Mouse (Mus musculus) Patski (cell line): ENCODE results near the gene Tmem238. TPM values are rescaled to one million over a fixed set of nuclear protein-coding genes. Genes with fewer than 3 reads are reported as not detected.

Source experiments
- ATAC-seq: fragments of 100-300 bp; one replicate; pipeline ENCODE4 v1.8.0; 2021
- CTCF ChIA-PET: fragments of 350-600 bp; sonication (Branson Sonifier 250); formaldehyde crosslinking; loops from one replicate; lab custom pipeline; 2022; ENCODE audit warnings: inconsistent platforms; lab: Charles Lee
- POLR2A ChIA-PET: fragments of 350-600 bp; sonication (Branson Sonifier 250); formaldehyde crosslinking; loops from one replicate; lab custom pipeline; 2022; ENCODE audit warnings: antibody characterized with exemption, inconsistent platforms; lab: Charles Lee
- DNase-seq: peaks from one replicate; pipeline ENCODE4 v3.0.0-alpha.2; 2011; ENCODE audit warnings: low read depth, low spot score
- H3K27me3 ChIP-seq: fragments of 371-371 bp; one replicate; pipeline ENCODE4 v1.5.1; 2021
- CTCF ChIP-seq: fragments of 100-300 bp; IDR thresholded peaks from one replicate; pipeline ENCODE4 v1.5.1; 2021
- in situ Hi-C: fragments of 300-500 bp; cut with MboI; formaldehyde crosslinking; loops from 3 replicates; pipeline ENCODE4 v1.11.1; 2018; ENCODE audit warnings: low pct_unique_long_range_greater_than_20kb, mixed read lengths
- polyA plus RNA-seq: library from polyadenylated mRNA; unstranded; gene quantifications from one replicate; pipeline ENCODE4 v1.2.3, GENCODE M21; 2021

Tmem238 gene
- polyA plus RNA-seq, 1 experiment from 2014 or later = 5.7 TPM

GRCm38 (mm10) chr7:4739544-4740275 is 49.7 kb downstream of the Tmem238 start, which contains the start of gene Kmt5c:
Kmt5c (plus strand) TSS chr7:4740115.
- in situ Hi-C loops = loop anchor here (10.0 kb wide), 1 partner anchor 55 kb away; the partner anchor contains the start of gene Rpl28
- peak; percentile 96 for ATAC-seq
- ChIA-PET CTCF (interaction anchor here (1.4 to 1.7 kb wide), 3 partner anchors 27 to 49 kb away, joined by 3 to 4 read pairs (median 3); no protein-coding TSS in a partner anchor), POLR2A (interaction anchor here (1.3 kb wide), 1 partner anchor 53 kb away, joined by 3 read pairs; the partner anchor contains the start of gene Rpl28)
- no peaks in the 10 kb centered on the region for H3K27me3 ChIP-seq
- no peak for TF ChIP-seq CTCF
- peak; percentile 100 for DNase-seq

GRCm38 (mm10) chr7:4739041-4739543 is 50.4 kb downstream of the Tmem238 start:
- ChIA-PET CTCF (interaction anchor here (0.7 to 1.7 kb wide), 4 partner anchors 12 to 50 kb away, joined by 3 to 4 read pairs (median 3); no protein-coding TSS in a partner anchor), POLR2A (interaction anchor here (0.6 to 1.3 kb wide), 3 partner anchors 12 to 53 kb away, joined by 3 read pairs; partner anchors contain the start of gene Rpl28)
- ATAC-seq = no peak
- in situ Hi-C loops = loop anchor here (10.0 kb wide), 1 partner anchor 56 kb away; the partner anchor contains the start of gene Rpl28
- no peaks in the 10 kb centered on the region for H3K27me3 ChIP-seq
- no peak for DNase-seq
- no peak for TF ChIP-seq CTCF

Other genes with a start within 250 kb of the Tmem238 start
- 0.12 TPM for gene Syt5, start 242.1 kb downstream of the Tmem238 start, polyA plus RNA-seq
- gene Ptprh, start 185.6 kb downstream of the Tmem238 start, polyA plus RNA-seq = not detected
- gene Tmem86b, start 158.2 kb downstream of the Tmem238 start, polyA plus RNA-seq = 2.6 TPM
- 82.6 TPM for gene Ppp6r1, start 130.6 kb downstream of the Tmem238 start, polyA plus RNA-seq
- gene Hspbp1, start 104.6 kb downstream of the Tmem238 start, polyA plus RNA-seq = 80.2 TPM
- 27.9 TPM for gene Brsk1, start 99.1 kb downstream of the Tmem238 start, polyA plus RNA-seq
- gene Tmem150b, start 64.4 kb downstream of the Tmem238 start, polyA plus RNA-seq = 0.14 TPM
- gene Kmt5c, start 49.5 kb downstream of the Tmem238 start, polyA plus RNA-seq = 58.6 TPM
- gene Cox6b2, start 36.6 kb downstream of the Tmem238 start, polyA plus RNA-seq = not detected
- gene Fam71e2, start 18.4 kb downstream of the Tmem238 start, polyA plus RNA-seq = not detected
- gene Il11, start 6.8 kb downstream of the Tmem238 start, polyA plus RNA-seq = 2.4 TPM
- 0.67 TPM for gene Tmem190, start 6.7 kb downstream of the Tmem238 start, polyA plus RNA-seq
- gene Rpl28, start 3.2 kb upstream of the Tmem238 start, polyA plus RNA-seq = 230 TPM
- gene Ube2s, start 22.9 kb upstream of the Tmem238 start, polyA plus RNA-seq = 250 TPM
- gene Shisa7, start 55.0 kb upstream of the Tmem238 start, polyA plus RNA-seq = 1.9 TPM
- gene Isoc2b, start 80.6 kb upstream of the Tmem238 start, polyA plus RNA-seq = 8.5 TPM
- gene Isoc2a, start 87.5 kb upstream of the Tmem238 start, polyA plus RNA-seq = 6.6 TPM
- gene Gm36210, start 116.9 kb upstream of the Tmem238 start, polyA plus RNA-seq = not detected
- gene Zfp628, start 125.6 kb upstream of the Tmem238 start, polyA plus RNA-seq = 8.1 TPM
- 5.3 TPM for gene Nat14, start 132.4 kb upstream of the Tmem238 start, polyA plus RNA-seq
- gene Ssc5d, start 136.1 kb upstream of the Tmem238 start, polyA plus RNA-seq = 4.7 TPM
- gene Sbk2, start 174.8 kb upstream of the Tmem238 start, polyA plus RNA-seq = 1.8 TPM
- 0.09 TPM for gene Sbk3, start 181.5 kb upstream of the Tmem238 start, polyA plus RNA-seq
- gene Zfp579, start 206.5 kb upstream of the Tmem238 start, polyA plus RNA-seq = 25.1 TPM
- gene Zfp524, start 224.8 kb upstream of the Tmem238 start, polyA plus RNA-seq = 11.0 TPM
- 31.6 TPM for gene Fiz1, start 225.0 kb upstream of the Tmem238 start, polyA plus RNA-seq
- 1.3 TPM for gene Gm44973, start 225.8 kb upstream of the Tmem238 start, polyA plus RNA-seq
- gene Zfp865, start 230.7 kb upstream of the Tmem238 start, polyA plus RNA-seq = 33.9 TPM
- gene Ccdc106, start 230.9 kb upstream of the Tmem238 start, polyA plus RNA-seq = 7.9 TPM
- not detected for gene 4632433K11Rik, start 244.5 kb upstream of the Tmem238 start, polyA plus RNA-seq
- 6.3 TPM for gene Zfp784, start 248.8 kb upstream of the Tmem238 start, polyA plus RNA-seq